Mouse (Mus musculus) E14TG2a.4 (cell line): ENCODE measurements around the gene Dmgdh.

Experiments used
- CTCF ChIP-seq: conservative IDR thresholded peaks from 2 replicates; pipeline ENCODE4 v1.5.1; 2014; ENCODE audit warnings: low read length
- NANOG ChIP-seq: IDR thresholded peaks from 2 replicates; pipeline ENCODE4 v1.6.1; 2014; ENCODE audit warnings: borderline replicate concordance, low read length, mixed read lengths
- POU5F1 ChIP-seq: IDR thresholded peaks from 2 replicates; pipeline ENCODE4 v1.6.1; 2014; ENCODE audit warnings: low read length, borderline replicate concordance

DNA sequence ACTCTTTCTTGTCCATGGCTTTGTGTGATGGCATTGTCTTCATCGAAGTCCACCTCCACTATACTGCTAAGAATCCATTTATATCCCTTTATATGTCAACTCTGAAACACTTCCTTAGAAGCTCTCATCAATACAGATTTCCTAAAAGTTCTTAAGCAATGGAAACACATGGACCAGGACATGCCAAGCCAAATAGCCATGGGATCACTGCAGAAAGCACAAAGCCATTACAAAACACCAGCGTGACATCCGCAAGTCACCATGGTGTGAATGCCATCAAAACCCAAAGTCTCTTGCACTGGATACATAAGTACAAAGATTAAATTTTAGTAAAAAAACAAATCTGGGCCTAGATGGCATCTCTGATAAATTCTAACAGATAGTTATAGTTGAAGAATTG is 15.3 kb downstream of the Dmgdh start:
- TF ChIP-seq CTCF (no peak), NANOG (no peak), POU5F1 (no peak)
